Mouse (Mus musculus) CH12.LX (cell line): Measurements from ENCODE around the gene AC131692.1. TPM values are rescaled to one million over a fixed set of nuclear protein-coding genes. Genes with fewer than 3 reads are reported as not detected.
A peak's percentile ranks its signal among the peaks of the same experiment; 100 is the strongest.

Experiments used
- DNase-seq: peaks from one replicate; pipeline ENCODE4 v3.0.0-alpha.2; 2013; ENCODE audit errors: extremely low read depth
- H3K27ac ChIP-seq: 2 replicates; pipeline ENCODE4 v1.5.1; 2012; ENCODE audit warnings: low read depth, mild to moderate bottlenecking, control low read depth, moderate library complexity; ENCODE audit not compliant: insufficient read depth
- H3K27me3 ChIP-seq: replicated peaks from 2 replicates; pipeline ENCODE3; 2012; ENCODE audit warnings: inconsistent platforms
- H3K36me3 ChIP-seq, 2 experiments: replicated peaks in 1 of 2; 2 replicates each; pipeline versions ENCODE3 to v1.6.1; 2012; ENCODE audit warnings: inconsistent platforms in 1 of 2, low read length in 1 of 2, mild to moderate bottlenecking in 1 of 2, mixed read lengths in 1 of 2, moderate library complexity in 1 of 2; ENCODE audit not compliant: control insufficient read depth in 1 of 2, insufficient read depth in 1 of 2
- H3K4me1 ChIP-seq, 2 experiments: 2 replicates each; pipeline ENCODE4 v1.6.1; 2012; ENCODE audit warnings: inconsistent platforms in 1 of 2, moderate library complexity in 1 of 2; ENCODE audit not compliant: insufficient read depth in 2 of 2, control insufficient read depth in 1 of 2
- H3K4me2 ChIP-seq: 2 replicates; pipeline ENCODE4 v1.6.1; 2012; ENCODE audit warnings: low read depth, mild to moderate bottlenecking, control low read depth; ENCODE audit not compliant: poor library complexity, insufficient read depth, severe bottlenecking
- H3K4me3 ChIP-seq, 3 experiments: fragments of 150-350 bp in 1 of 3; sonication (generic) in 1 of 3; replicated peaks in 1 of 3; 2 replicates each; pipeline versions ENCODE3 to v1.5.1; 2011 to 2012; ENCODE audit warnings: low read depth in 2 of 3, low read length in 2 of 3, mild to moderate bottlenecking in 2 of 3, moderate library complexity in 2 of 3, control low read depth in 1 of 3, improper control_type of control experiment in 1 of 3, inconsistent platforms in 1 of 3, mixed read lengths in 1 of 3; ENCODE audit not compliant: poor library complexity in 1 of 3
- H3K79me2 ChIP-seq: replicated peaks from 2 replicates; pipeline ENCODE4 v1.6.1; 2012; ENCODE audit warnings: mild to moderate bottlenecking, moderate library complexity; ENCODE audit not compliant: control insufficient read depth, poor library complexity, insufficient read depth, severe bottlenecking; ENCODE audit errors: extremely low read depth
- H3K9ac ChIP-seq: 2 replicates; pipeline ENCODE4 v1.6.1; 2012; ENCODE audit warnings: low read depth, mild to moderate bottlenecking, control low read depth, moderate library complexity; ENCODE audit not compliant: insufficient read depth
- H3K9me3 ChIP-seq: replicated peaks from 2 replicates; pipeline ENCODE3; 2012; ENCODE audit warnings: low read length, inconsistent platforms, mixed read lengths
- CHD1 ChIP-seq: IDR thresholded peaks from 2 replicates; pipeline ENCODE4 v1.6.1; 2012; ENCODE audit warnings: low read depth, low read length, improper control_type of control experiment, inconsistent platforms
- CTCF ChIP-seq, 2 experiments: IDR thresholded peaks in 1 of 2; conservative IDR thresholded peaks in 1 of 2; 2 replicates each; pipeline ENCODE4 v1.5.1; 2011 to 2012; ENCODE audit warnings: low read depth in 2 of 2, low read length in 2 of 2, improper control_type of control experiment in 1 of 2, inconsistent platforms in 1 of 2, mild to moderate bottlenecking in 1 of 2, moderate library complexity in 1 of 2
- EP300 ChIP-seq: IDR thresholded peaks from 2 replicates; pipeline ENCODE4 v1.6.1; 2011; ENCODE audit warnings: low read length, improper control_type of control experiment
- MAZ ChIP-seq: IDR thresholded peaks from 2 replicates; pipeline ENCODE4 v1.6.1; 2012; ENCODE audit warnings: low read depth, mild to moderate bottlenecking, inconsistent platforms, low read length, improper control_type of control experiment, moderate library complexity
- MXI1 ChIP-seq: IDR thresholded peaks from 2 replicates; pipeline ENCODE4 v1.6.1; 2011; ENCODE audit warnings: mild to moderate bottlenecking, low read depth, low read length, improper control_type of control experiment
- MYC ChIP-seq: IDR thresholded peaks from 2 replicates; pipeline ENCODE4 v1.6.1; 2011; ENCODE audit warnings: low read depth, mild to moderate bottlenecking, improper control_type of control experiment, low read length
- PAX5 ChIP-seq: IDR thresholded peaks from 2 replicates; pipeline ENCODE4 v1.6.1; 2012; ENCODE audit warnings: low read length, inconsistent platforms, mixed read lengths
- POLR2A ChIP-seq: IDR thresholded peaks from 2 replicates; pipeline ENCODE4 v1.6.1; 2011; ENCODE audit warnings: low read depth, mild to moderate bottlenecking, improper control_type of control experiment, low read length
- RAD21 ChIP-seq: IDR thresholded peaks from 2 replicates; pipeline ENCODE4 v1.6.1; 2011; ENCODE audit warnings: low read depth, mild to moderate bottlenecking, low read length, improper control_type of control experiment, moderate library complexity
- SIN3A ChIP-seq: IDR thresholded peaks from 2 replicates; pipeline ENCODE4 v1.6.1; 2012; ENCODE audit warnings: low read length, improper control_type of control experiment, inconsistent platforms
- SMC3 ChIP-seq: IDR thresholded peaks from 2 replicates; pipeline ENCODE4 v1.6.1; 2011; ENCODE audit warnings: low read depth, low read length, improper control_type of control experiment
- TBP ChIP-seq: conservative IDR thresholded peaks from 2 replicates; pipeline ENCODE4 v1.6.1; 2011; ENCODE audit warnings: low read depth, low read length, improper control_type of control experiment
- dilution Hi-C: fragments of 300-500 bp; cut with MboI; formaldehyde crosslinking; loops from 2 replicates; pipeline ENCODE4 v1.14.3; 2020; ENCODE audit warnings: low sequenced_read_pairs; ENCODE audit not compliant: extremely low pct_unique_long_range_greater_than_20kb, extremely low pct_ligation_motif_present
- in situ Hi-C: fragments of 300-500 bp; cut with MboI; formaldehyde crosslinking; loops from 3 replicates; pipeline ENCODE4 v1.14.3; 2019; ENCODE audit warnings: low sequenced_read_pairs, low pct_ligation_motif_present, low pct_unique_long_range_greater_than_20kb, mixed read lengths
- polyA plus RNA-seq: library from polyadenylated mRNA; unstranded; fragments of >175 nt; gene quantifications from 2 replicates; pipeline ENCODE4 v1.2.1, GENCODE M21; 2012; ENCODE audit warnings: low read depth; ENCODE audit not compliant: insufficient read length
- total RNA-seq, 2 experiments: library from RNA; depleted of rRNA; stranded (reverse); fragments of 300-350 nt in 1 of 2; fragments of >200 nt in 1 of 2; gene quantifications; 2 replicates each; pipeline ENCODE4 v1.2.3; 2012 to 2014

The AC131692.1 gene
- total and polyA plus RNA-seq, 3 experiments, result 0.74 to 4.7 (median 0.81) TPM

DNA sequence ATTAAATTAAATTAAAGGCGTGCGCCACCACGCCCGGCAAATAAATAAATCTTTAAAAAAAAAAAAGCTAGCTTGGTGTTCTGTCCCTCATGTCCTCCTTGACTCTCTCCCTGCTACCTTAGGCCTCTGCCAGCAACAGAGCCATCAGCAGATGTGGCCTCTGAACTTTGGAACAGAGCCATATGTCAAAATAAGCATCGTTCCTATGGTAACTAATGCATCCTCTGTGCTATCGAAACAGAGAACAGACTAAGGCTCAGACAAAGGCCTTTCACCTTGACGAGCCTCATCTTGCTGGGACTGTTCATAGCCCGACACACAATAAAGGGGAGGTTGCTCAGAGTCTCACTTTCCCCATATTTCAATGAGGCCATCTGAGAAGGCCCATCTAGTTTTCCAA is 29.1 kb downstream of the AC131692.1 start:
- Histone ChIP-seq H3K36me3 (peaks cover 5 to 40% of the 10 kb centered on the region in 2 experiments), H3K9ac (0 out of 2 replicates have a peak overlapping the region, but pooled peaks have one; percentile 6), H3K4me2 (peak overlapping the region; percentile 46), H3K4me1 (peaks cover 0 to 14% of the 10 kb centered on the region in 2 experiments; a peak in 2 of 4 replicates), H3K79me2 (no peaks in the 10 kb centered on the region), H3K27ac (peak overlapping the region; percentile 53; the same call in 1 of the 2 replicates), H3K4me3 (no peak overlapping the region), H3K9me3 (no peaks in the 10 kb centered on the region), H3K27me3 (no peaks in the 10 kb centered on the region)
- DNase-seq, result no peak
- TF ChIP-seq SIN3A (0 out of 2 replicates have a peak, but pooled peaks have one; percentile 62), MXI1 (no peak)
- in situ Hi-C loops, result loop anchor here (5.0 to 10.0 kb wide), 2 partner anchors 36 to 159 kb away; partner anchors contain the start of gene Pola2
- dilution Hi-C loops, result no loop called here

DNA sequence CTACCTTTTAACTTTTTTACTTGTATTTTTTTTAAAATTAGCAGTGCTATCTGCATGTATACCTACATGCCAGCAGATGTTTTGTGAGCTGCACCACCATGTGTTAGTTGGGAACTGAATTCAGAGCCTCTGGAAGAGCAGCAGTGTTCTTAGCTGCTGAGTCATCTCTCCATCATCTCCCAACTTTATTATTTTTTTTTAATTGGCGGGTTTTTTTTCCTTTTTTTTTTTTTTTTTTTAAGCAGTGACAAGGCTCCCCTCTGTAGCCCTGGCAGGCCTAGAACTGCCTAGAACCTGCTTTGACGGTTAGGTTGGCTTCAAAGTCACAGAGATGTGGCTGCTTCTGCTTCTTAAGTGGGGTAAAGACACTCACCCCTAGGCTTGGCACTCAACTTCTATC is 30.7 kb downstream of the AC131692.1 start:
- Histone ChIP-seq H3K27ac (no peak overlapping the region), H3K79me2 (no peaks in the 10 kb centered on the region), H3K4me1 (peaks cover 0 to 9% of the 10 kb centered on the region in 2 experiments; a peak in 2 of 4 replicates), H3K9me3 (no peaks in the 10 kb centered on the region), H3K4me2 (no peak overlapping the region), H3K4me3 (no peak overlapping the region), H3K27me3 (no peaks in the 10 kb centered on the region), H3K36me3 (peaks cover 5 to 35% of the 10 kb centered on the region in 2 experiments), H3K9ac (no peak overlapping the region)
- in situ Hi-C loops, result loop anchor here (5.0 to 10.0 kb wide), 2 partner anchors 38 to 160 kb away; partner anchors contain the start of gene Pola2
- dilution Hi-C loops, result no loop called here
- DNase-seq, result no peak
- TF ChIP-seq MXI1 (no peak), CHD1 (no peak), POLR2A (no peak), SMC3 (no peak), EP300 (no peak), MYC (no peak), PAX5 (no peak)

GRCm38 (mm10) chr19:6126289-6126688 is 32.1 kb downstream of the AC131692.1 start:
- DNase-seq, result peak; percentile 68
- no peaks in the 10 kb centered on the region for H3K9me3 ChIP-seq
- dilution Hi-C loops (no loop called here), in situ Hi-C loops (loop anchor here (10.0 kb wide), 1 partner anchor 161 kb away; the partner anchor contains the start of gene Pola2)
- no peak overlapping the region for H3K4me3 ChIP-seq
- no peaks in the 10 kb centered on the region for H3K79me2 ChIP-seq
- TF ChIP-seq SMC3 (peak; percentile 56), CTCF (conservative IDR thresholded peaks at IDR 0.05 in 1 of 2, IDR thresholded peaks at IDR 0.05 in 1 of 2; ENCODE audit: low read depth in 2 of 2, low read length in 2 of 2) (peak; percentile 66 to 76), RAD21 (peak; percentile 85), MAZ (no peak), TBP (no peak)
- H3K27me3 ChIP-seq, result no peaks in the 10 kb centered on the region
- H3K9ac ChIP-seq, result no peak overlapping the region
- peaks cover 5 to 21% of the 10 kb centered on the region in 2 experiments for H3K36me3 ChIP-seq
- H3K4me1 ChIP-seq, result peaks cover 0 to 9% of the 10 kb centered on the region in 2 experiments; a peak in 2 of 4 replicates
- H3K4me2 ChIP-seq, result peak overlapping the region; percentile 30; the same call in 1 of the 2 replicates
- H3K27ac ChIP-seq, result no peak overlapping the region
